Mouse (Mus musculus) right cerebral cortex, postnatal 4 days (tissue): ENCODE data around the gene Nxpe5.

Experiments
- DNase-seq: peaks from one replicate; pipeline ENCODE4 v3.0.0-alpha.2; 2022

The Nxpe5 gene

DNA sequence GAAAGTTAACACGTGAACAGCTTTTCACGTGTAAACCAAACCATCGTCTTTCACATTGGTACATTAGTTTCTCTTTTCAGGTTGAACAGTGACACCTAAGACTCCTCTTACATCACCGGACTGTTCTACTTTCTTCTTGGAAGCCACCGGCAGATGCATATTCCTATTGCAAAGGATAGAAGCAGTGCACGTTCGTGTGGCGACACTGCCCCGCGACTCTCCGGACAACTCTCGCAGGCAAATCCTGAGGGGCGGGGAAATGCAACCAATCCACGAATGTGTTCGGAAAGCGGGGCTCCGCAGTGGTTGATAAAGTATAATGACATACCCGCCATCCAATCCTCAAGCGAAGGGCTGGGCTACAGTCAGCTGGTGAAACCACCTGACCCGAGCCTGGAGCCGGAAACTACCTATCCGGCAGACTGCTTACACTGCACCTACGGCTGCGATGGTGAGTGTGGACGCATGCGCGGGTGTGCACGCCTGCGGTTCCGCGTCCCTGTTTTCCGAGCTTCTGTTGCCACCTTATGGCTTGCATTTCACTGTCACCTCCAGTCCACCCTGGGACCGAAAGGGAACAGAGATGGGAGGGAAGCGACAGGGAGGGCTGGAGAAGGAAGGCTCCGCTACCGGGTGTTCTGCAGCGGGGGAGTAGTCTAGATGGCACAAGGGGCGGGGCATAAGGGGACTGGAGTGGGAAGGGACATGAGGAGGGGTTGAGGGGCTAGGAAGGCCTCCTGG, 29.8 kb downstream of the Nxpe5 start, which contains the start of gene Lamtor4:
TSS of gene Lamtor4 (plus strand) at position 130 of the 741 bp plus-strand sequence.
- DNase-seq: peak; percentile 85

GRCm38 (mm10) chr5:138256094-138256467, 30.4 kb downstream of the Nxpe5 start:
- DNase-seq: no peak

DNA sequence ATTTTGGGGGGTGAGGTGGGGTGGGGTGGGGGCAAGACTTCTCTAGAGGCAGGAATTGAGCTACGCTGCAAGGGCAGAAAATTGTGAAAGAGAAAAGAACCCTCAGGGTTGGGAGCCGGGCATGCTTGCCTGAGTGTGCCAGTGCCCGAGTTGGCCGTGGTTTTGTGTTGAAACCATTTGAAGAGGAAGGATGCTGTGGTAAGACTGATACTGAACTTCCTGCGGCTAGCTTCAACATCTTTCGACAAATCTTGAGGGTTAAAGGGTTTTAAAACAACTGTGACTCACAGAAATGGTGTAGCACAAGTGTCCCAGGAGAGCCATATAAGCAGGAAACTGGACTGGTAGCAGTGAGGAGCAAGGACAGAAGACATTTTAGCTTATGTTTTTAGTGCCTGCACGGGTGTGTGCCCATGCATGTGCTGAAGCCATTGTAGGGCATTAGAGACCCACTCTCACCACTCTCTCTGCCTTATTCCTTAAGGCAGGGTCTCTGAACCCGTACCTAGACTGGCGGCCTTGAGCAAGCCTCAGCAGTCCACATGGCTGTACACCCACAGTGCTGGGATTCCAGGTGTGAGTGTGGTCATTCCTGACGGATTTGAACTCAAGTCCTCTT, 31.4 kb downstream of the Nxpe5 start:
- no peak for DNase-seq

DNA sequence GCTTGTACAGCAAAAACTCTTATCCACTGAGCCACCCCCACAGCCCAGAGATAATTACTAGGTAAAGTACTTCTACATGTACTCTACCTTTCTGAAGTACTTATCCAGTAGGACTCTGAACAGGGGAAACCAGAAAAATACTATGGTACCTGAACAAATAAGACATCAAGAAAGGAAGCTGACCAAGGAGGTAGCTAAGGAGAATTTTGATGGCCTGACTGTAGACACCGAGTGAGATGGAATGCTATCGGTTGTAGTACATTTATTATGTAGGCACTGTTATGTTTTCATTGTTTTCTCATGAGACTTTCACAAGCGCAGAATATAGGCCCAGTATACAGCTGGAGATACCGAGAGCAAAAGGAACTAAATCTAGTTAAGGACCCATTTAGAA, 31.9 kb downstream of the Nxpe5 start:
- no peak for DNase-seq

DNA sequence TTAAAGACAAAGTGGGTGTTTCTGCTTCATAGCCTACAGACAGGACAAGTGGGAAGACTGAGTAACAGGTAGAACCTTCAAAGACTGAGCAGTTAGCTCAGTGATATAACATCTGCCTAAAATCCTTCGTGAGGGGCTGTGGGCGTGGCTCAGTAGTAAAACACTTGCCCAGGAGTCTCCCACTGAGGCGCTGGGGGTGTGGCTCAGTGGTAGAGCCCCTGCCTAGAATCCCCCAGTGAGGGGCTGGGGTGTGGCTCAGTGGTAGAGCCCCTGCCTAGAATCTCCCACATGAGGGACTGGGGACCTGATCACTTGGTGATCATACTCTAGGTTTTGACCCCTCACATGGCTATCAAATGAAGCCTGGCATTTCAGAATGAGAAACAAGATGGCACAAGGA, 32.4 kb downstream of the Nxpe5 start:
- no peak for DNase-seq

- DNase-seq: no peak
Measured at GRCm38 (mm10) chr5:138258542-138258941, 32.8 kb downstream of the Nxpe5 start.

DNA sequence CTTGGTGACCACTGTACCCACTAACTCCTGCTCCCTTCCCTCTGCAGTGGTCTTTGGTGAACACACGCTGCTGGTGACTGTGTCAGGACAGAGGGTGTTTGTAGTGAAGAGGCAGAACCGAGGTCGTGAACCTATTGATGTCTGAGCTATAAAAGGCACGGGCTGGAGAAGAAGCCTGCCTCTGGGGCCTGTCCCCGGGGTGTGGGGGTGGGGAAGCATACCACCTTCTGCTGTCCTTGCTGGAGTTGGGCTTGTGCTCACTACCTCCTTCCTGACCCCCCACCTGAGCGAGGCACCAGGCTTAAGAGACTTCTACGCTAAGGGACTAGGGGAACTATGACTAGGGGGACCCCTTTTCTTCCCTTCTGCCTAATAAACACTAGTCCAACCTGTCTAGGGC, 33.3 kb downstream of the Nxpe5 start:
- no peak for DNase-seq

- no peak for DNase-seq
Measured at GRCm38 (mm10) chr5:138260051-138260450, 34.4 kb downstream of the Nxpe5 start.

- DNase-seq: no peak
Measured at GRCm38 (mm10) chr5:138260834-138261233, 35.1 kb downstream of the Nxpe5 start.

- no peak for DNase-seq
Measured at GRCm38 (mm10) chr5:138262001-138262400, 36.3 kb downstream of the Nxpe5 start.

GRCm38 (mm10) chr5:138262582-138263240, 37.0 kb downstream of the Nxpe5 start:
- DNase-seq: no peak

GRCm38 (mm10) chr5:138263260-138264206, 37.8 kb downstream of the Nxpe5 start, which contains the start of gene BC037034:
BC037034 (minus strand) TSS chr5:138264033.
- DNase-seq: peak; percentile 93

- DNase-seq: no peak
Measured at GRCm38 (mm10) chr5:138264207-138264578, 38.5 kb downstream of the Nxpe5 start.

DNA sequence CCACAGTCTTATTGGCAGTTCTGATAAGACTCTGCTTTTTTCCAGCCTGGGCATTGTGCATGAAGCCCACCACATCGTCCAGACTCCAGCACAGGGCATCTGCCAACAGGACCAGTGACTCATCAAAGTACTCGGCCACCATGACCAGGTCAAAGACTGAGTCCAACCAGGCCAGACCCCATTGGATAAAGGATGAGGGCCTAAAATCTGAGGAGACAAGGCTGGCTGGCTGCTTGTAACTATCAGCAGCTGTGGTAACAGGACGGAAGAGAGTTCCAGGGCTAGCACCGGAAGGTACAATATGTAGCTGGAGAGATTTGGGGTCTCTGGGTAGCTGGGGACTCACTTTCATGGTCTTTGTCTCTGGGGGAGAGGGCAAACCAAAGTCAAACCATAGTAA, 40.0 kb downstream of the Nxpe5 start:
- DNase-seq: no peak

DNA sequence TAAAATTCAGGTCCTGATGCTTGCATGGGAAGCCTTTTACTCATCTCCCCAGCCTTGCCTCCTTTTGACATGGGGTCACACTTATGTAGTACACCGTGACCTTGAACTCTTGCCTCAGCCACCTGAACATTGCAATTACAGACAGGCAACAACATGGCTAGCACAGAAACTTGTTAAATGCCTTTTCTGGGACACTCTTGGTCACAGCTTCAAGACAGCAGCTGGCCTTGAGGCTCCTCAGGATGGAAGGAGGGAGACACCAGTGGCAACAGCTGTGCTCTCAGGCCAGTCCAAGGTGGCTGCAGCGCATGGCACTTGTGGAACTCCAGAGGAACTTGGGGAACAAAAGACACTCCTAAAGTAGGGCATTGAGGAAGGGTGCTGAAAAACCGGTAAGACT, 41.4 kb downstream of the Nxpe5 start:
- DNase-seq: no peak

DNA sequence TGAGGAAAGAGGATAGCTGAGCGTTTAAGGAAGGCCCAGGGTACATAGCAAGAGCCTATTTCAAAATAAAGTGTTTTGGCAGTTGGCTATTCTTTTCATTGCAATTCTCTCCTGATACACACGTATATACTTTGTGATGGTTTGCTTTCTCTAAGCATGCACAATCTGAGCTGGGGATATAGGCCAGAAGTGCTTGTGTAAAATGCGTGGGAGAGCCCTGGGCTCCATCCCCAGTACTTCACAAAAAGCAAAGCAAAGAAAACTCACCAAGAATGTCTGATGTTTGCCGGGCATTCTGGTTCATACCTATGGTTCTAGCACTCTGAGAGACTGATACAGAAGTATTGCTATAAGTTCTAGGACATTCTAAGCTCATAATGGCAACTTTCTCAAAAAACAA, 43.3 kb downstream of the Nxpe5 start:
- DNase-seq: no peak

GRCm38 (mm10) chr5:138271232-138271631, 45.5 kb downstream of the Nxpe5 start:
- no peak for DNase-seq

DNA sequence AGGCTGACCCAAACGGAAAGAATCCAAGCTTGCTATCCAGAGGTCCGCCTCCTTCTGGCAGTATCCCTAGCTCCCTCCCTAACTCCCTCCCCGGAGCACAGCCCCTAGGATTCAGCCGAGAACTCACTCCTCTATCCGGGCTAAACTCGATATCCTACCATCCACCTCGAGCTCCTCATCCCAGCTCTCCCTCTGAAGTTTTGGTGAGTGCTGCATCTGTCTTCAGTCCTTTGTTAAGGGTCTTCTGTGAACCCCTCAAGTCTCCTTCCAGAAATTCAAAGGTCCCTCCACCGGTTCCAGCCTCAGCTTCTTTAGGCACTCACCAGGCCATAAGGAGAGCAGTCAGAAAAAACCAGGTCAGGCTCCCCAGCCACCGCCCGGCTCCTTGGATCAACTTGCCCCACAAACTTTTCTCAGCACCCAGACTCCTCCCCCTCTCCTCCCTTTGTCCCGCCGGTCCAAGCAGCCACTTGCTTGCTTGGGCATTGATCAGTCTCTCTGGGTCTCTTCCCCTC, 46.8 kb downstream of the Nxpe5 start, which contains the start of gene Gal3st4:
TSS of gene Gal3st4 (minus strand) at position 432 of the 515 bp plus-strand sequence.
- DNase-seq: no peak

- no peak for DNase-seq
Measured at GRCm38 (mm10) chr5:138274186-138274585, 48.5 kb downstream of the Nxpe5 start.

- no peak for DNase-seq
Measured at GRCm38 (mm10) chr5:138275216-138276050, 49.7 kb downstream of the Nxpe5 start.

DNA sequence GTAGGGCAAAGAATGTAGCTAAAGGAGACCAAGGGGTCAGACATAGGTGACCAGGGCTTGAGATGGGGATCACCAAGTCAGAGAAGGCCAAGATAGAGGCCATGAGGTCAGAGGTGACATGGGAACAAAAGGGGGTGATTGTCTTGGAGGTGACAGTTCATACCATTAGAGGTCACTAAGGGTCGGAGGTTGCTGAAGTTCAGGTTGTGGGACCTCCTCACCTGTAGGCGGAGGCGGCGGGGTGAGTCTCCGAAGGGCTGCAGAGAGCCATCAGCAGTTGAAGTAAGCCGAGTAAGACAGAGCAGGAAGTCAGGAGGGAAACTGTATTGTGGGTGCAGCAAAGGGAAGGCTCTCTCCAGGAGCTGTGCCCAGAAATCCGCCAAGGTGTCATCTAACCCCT, 52.3 kb downstream of the Nxpe5 start:
- DNase-seq: no peak
